In the genomic region with DNA sequence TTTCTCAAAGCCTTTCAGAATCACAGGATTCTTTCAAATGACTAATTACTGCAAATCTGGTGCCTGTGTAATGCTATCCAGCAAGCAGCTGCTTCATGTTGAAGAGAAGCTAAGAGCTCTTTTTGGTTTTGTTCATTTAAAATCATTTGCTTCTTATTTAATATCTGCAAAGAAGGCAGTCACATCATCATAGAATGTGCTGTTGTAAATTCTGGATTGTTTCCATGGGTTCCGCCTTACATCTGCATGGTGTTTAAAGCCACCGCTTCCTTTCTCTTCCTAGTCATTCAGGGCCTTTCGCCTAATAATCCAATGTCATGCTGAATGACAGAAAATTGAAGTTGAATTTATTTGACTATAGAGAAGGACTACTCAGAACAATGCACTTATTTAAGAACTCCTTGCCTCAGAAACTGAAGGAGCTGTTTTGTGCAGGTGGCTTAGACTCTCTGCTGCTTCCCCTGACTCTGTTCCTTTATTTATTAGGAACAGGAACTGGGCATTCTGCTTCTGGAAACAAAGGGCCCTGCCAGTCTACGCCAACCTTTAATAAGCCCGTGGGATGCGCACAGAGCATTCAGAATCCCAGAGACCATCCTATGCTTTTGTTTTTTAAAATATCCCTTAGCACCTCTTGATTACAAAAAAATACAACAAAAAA, we compare ENCODE assay signal across 13 mouse cellular contexts.
DNase-seq lines count a peak whose midpoint lies in the region; ATAC-seq and TF ChIP-seq lines count a peak whose summit lies in the region.
"Had no signal": no experiment of that assay in that cellular context is flagged by ENCODE, and none has a peak within 500 bp of the region (broad histone marks: within the 10 kb centered on the region; RNA-seq: fewer than 3 reads in every experiment).

No protein-coding gene starts in this region.

- peak overlapping the region; percentile 38; the same call in 1 of the 2 replicates for H3K27ac ChIP-seq in forebrain, embryonic 11.5 days (ENCODE audit: low read depth, low read length)
- H3K27ac ChIP-seq in hindbrain, embryonic 13.5 days, result peak overlapping the region; percentile 40; the same call in 1 of the 2 replicates
- H3K27ac ChIP-seq in olfactory bulb, adult 2 months (ENCODE audit: insufficient read depth, low read depth, low read length), result 0 out of 2 replicates have a peak overlapping the region, but pooled peaks have one; percentile 51
- no peak overlapping the region for H3K27ac ChIP-seq in thymus, adult 2 months (ENCODE audit: control insufficient read depth, insufficient read depth, low read length)
- H3K27ac ChIP-seq: embryonic facial prominence, embryonic 12.5 days; neural tube, embryonic 12.5 days had no signal

- H3K4me1 ChIP-seq in forebrain, embryonic 11.5 days (replicated peaks; ENCODE audit: control insufficient read depth, insufficient read depth, low read length), result no peaks in the 10 kb centered on the region; the same call in 1 of the 2 replicates
- peaks cover 5% of the 10 kb centered on the region; the same call in 1 of the 2 replicates for H3K4me1 ChIP-seq in hindbrain, embryonic 13.5 days (replicated peaks)
- H3K4me1 ChIP-seq in olfactory bulb, adult 2 months (ENCODE audit: control insufficient read depth, insufficient read depth, low read length), result peaks cover 4% of the 10 kb centered on the region
- 0 out of 2 replicates have a peak, but pooled peaks cover 4% of the 10 kb centered on the region for H3K4me1 ChIP-seq in thymus, adult 2 months (replicated peaks; ENCODE audit: control insufficient read depth, insufficient read depth, low read length)
- H3K4me1 ChIP-seq: embryonic facial prominence, embryonic 12.5 days; neural tube, embryonic 12.5 days had no signal

- peak; percentile 25 for DNase-seq in layer of hippocampus, adult 9-10 months (ENCODE audit: low spot score)
- DNase-seq in layer of hippocampus, adult 8-10 months (ENCODE audit: low spot score in 2 of 2), result no peak
- DNase-seq in forebrain, embryonic 11.5 days (ENCODE audit: low spot score), result no peak
- no peak for DNase-seq in thymus, adult 2 months
- no peak for DNase-seq in urinary bladder, postnatal 10 days (ENCODE audit: low spot score)
- DNase-seq: cerebellum, adult 2 months; kidney, postnatal 4 days; thymus, postnatal 25 days had no signal

- no peaks in the 10 kb centered on the region for H3K27me3 ChIP-seq in forebrain, embryonic 11.5 days (ENCODE audit: control insufficient read depth, insufficient read depth, low read length)
- H3K27me3 ChIP-seq in hindbrain, embryonic 13.5 days, result no peaks in the 10 kb centered on the region
- no peaks in the 10 kb centered on the region for H3K27me3 ChIP-seq in thymus, adult 2 months (ENCODE audit: control insufficient read depth, insufficient read depth, low read length)
- H3K27me3 ChIP-seq: embryonic facial prominence, embryonic 12.5 days; neural tube, embryonic 12.5 days had no signal

- WGBS in forebrain, embryonic 11.5 days, result 22% methylated on average over 6 of the region's 6 CpGs
- WGBS in hindbrain, embryonic 13.5 days, result 28% methylated on average over 6 of the region's 6 CpGs
- 30% methylated on average over 6 of the region's 6 CpGs for WGBS in olfactory bulb, adult 2 months
- WGBS in thymus, adult 2 months, result 95% methylated on average over 6 of the region's 6 CpGs

- no peak for TF ChIP-seq CTCF in olfactory bulb, adult 2 months (IDR thresholded peaks at IDR 0.05; ENCODE audit: insufficient read depth, low read depth, low read length)
- no peak for TF ChIP-seq CTCF in thymus, adult 2 months (IDR thresholded peaks at IDR 0.05; ENCODE audit: borderline replicate concordance, control insufficient read depth, extremely low read depth, insufficient read depth, low read length, poor library complexity)

- H3K9ac ChIP-seq in forebrain, embryonic 11.5 days (ENCODE audit: low read length), result no peak overlapping the region
- no peak overlapping the region for H3K9ac ChIP-seq in hindbrain, embryonic 13.5 days
- H3K9ac ChIP-seq: embryonic facial prominence, embryonic 12.5 days; neural tube, embryonic 12.5 days had no signal

- ATAC-seq in forebrain, embryonic 11.5 days (replicated peaks; ENCODE audit: low FRiP score), result peak; percentile 50
- no peak for ATAC-seq in hindbrain, embryonic 13.5 days (ENCODE audit: low FRiP score)
- ATAC-seq: intestine, embryonic 16.5 days had no signal

- TF ChIP-seq POLR2A in olfactory bulb, adult 2 months (IDR thresholded peaks at IDR 0.05; ENCODE audit: insufficient read depth, low read depth, low read length), result no peak
- no peak for TF ChIP-seq POLR2A in thymus, adult 2 months (IDR thresholded peaks at IDR 0.05; ENCODE audit: control insufficient read depth, extremely low read depth, insufficient read depth, low read length, poor library complexity)

- H3K9me3 ChIP-seq in forebrain, embryonic 11.5 days (ENCODE audit: control insufficient read depth, low read length), result no peaks in the 10 kb centered on the region
- no peaks in the 10 kb centered on the region for H3K9me3 ChIP-seq in hindbrain, embryonic 13.5 days
- H3K9me3 ChIP-seq: embryonic facial prominence, embryonic 12.5 days; neural tube, embryonic 12.5 days had no signal

- no peak overlapping the region for H3K4me2 ChIP-seq in forebrain, embryonic 11.5 days (ENCODE audit: low read depth, low read length, severe bottlenecking)
- no peak overlapping the region for H3K4me2 ChIP-seq in hindbrain, embryonic 13.5 days
- H3K4me2 ChIP-seq: embryonic facial prominence, embryonic 12.5 days; neural tube, embryonic 12.5 days had no signal

- H3K4me3 ChIP-seq in forebrain, embryonic 11.5 days (ENCODE audit: low read depth, low read length), result no peak overlapping the region
- no peak overlapping the region for H3K4me3 ChIP-seq in hindbrain, embryonic 13.5 days
- no peak overlapping the region for H3K4me3 ChIP-seq in olfactory bulb, adult 2 months (ENCODE audit: insufficient read depth, low read depth, low read length)
- H3K4me3 ChIP-seq in thymus, adult 2 months (ENCODE audit: control insufficient read depth, insufficient read depth, low read length), result no peak overlapping the region
- H3K4me3 ChIP-seq: embryonic facial prominence, embryonic 12.5 days; neural tube, embryonic 12.5 days had no signal

- H3K36me3 ChIP-seq in forebrain, embryonic 11.5 days (ENCODE audit: control insufficient read depth, insufficient read depth, low read length), result no peaks in the 10 kb centered on the region
- H3K36me3 ChIP-seq in hindbrain, embryonic 13.5 days, result no peaks in the 10 kb centered on the region
- H3K36me3 ChIP-seq in thymus, adult 2 months (ENCODE audit: control insufficient read depth, insufficient read depth, low read length), result no peaks in the 10 kb centered on the region
- H3K36me3 ChIP-seq: embryonic facial prominence, embryonic 12.5 days; neural tube, embryonic 12.5 days had no signal
